Mouse (Mus musculus) thymus, adult 2 months (tissue): ENCODE data around the gene Npl.

Experiments used
- CTCF ChIP-seq: fragments of 200-500 bp; IDR thresholded peaks from 2 replicates; pipeline ENCODE4 v1.5.1; 2012; ENCODE audit warnings: mild to moderate bottlenecking, control low read depth, low read length, moderate library complexity, borderline replicate concordance; ENCODE audit not compliant: control insufficient read depth, poor library complexity, insufficient read depth; ENCODE audit errors: extremely low read depth
- POLR2A ChIP-seq: fragments of 200-500 bp; IDR thresholded peaks from 2 replicates; pipeline ENCODE4 v1.6.1; 2012; ENCODE audit warnings: mild to moderate bottlenecking, low read length, control low read depth, moderate library complexity; ENCODE audit not compliant: control insufficient read depth, poor library complexity, insufficient read depth; ENCODE audit errors: extremely low read depth

DNA sequence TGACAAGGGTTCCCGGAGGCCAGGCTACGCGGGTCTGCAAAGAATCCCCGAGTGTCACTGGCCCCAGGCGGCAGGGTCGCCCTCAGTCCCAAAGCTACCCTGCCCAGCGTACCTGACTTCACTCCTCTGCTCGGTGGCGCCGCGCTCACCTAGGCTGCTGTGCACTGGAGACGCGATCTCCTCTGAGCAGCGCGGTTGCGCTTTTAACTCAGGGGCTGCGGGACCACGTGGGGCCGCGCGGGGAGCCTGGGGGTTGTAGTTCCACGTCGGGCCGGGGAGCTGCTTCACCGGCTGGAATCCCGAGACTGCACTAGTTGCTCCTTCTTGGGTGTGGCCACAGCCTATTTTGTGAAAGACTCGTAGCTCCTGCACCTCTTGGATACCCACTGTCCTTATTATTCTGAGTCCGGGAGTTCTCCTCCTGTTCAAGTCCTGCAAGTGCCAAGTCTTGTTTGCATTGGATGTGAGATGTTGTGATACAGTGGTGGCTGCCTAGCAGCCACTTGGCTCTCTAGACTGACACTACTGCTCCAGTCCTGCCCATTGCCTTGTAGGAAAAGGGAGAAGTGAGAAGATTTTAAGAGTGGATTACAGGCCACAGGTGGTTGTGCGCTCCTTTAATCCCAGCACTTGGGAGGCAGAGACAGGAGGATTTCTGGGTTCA lies at the start of gene Npl:
- no peak for TF ChIP-seq CTCF
- TF ChIP-seq POLR2A: no peak
